9 mouse cellular contexts compared by ENCODE assay signal in genomic region chr13:9277621-9277960, GRCm38 (mm10). TPM values are rescaled to one million over a fixed set of nuclear protein-coding genes. Genes with fewer than 3 reads are reported as not detected.
DNase-seq lines count a peak whose midpoint lies in the region; ATAC-seq and TF ChIP-seq lines count a peak whose summit lies in the region.
"Had no signal": no experiment of that assay in that cellular context is flagged by ENCODE, and none has a peak within 500 bp of the region (broad histone marks: within the 10 kb centered on the region; RNA-seq: fewer than 3 reads in every experiment).

No protein-coding gene starts in this region.

- peaks cover 6% of the 10 kb centered on the region for H3K79me3 ChIP-seq in C2C12 (ENCODE audit: low read depth)

- peaks cover 32% of the 10 kb centered on the region for H3K79me2 ChIP-seq in C2C12 (ENCODE audit: control insufficient read depth, insufficient read depth)

- ATAC-seq in midbrain, embryonic 15.5 days (replicated peaks) = peak; percentile 15; the same call in 1 of the 2 replicates

- no peaks in the 10 kb centered on the region for H3K36me3 ChIP-seq in C2C12 (ENCODE audit: control insufficient read depth, insufficient read depth)
- no peaks in the 10 kb centered on the region for H3K36me3 ChIP-seq in heart, embryonic 10.5 days
- no peaks in the 10 kb centered on the region for H3K36me3 ChIP-seq in midbrain, embryonic 15.5 days (replicated peaks)

- DNase-seq in gastrocnemius, postnatal 10 days = peak; percentile 20
- no peak for DNase-seq in gastrocnemius, adult 8-10 months (ENCODE audit: low spot score in 2 of 2)
- DNase-seq in cerebellum, adult 9-10 months = peak; percentile 37
- DNase-seq in heart, embryonic 10.5 days (ENCODE audit: low spot score) = no peak
- DNase-seq in kidney, postnatal 14 days = peak; percentile 18
- DNase-seq in spleen, adult 12 weeks (ENCODE audit: low spot score) = no peak

- H3K4me1 ChIP-seq in heart, embryonic 10.5 days = peaks cover 13% of the 10 kb centered on the region
- H3K4me1 ChIP-seq in midbrain, embryonic 15.5 days = peaks cover 34% of the 10 kb centered on the region

- H3K9me3 ChIP-seq in heart, embryonic 10.5 days = no peaks in the 10 kb centered on the region
- H3K9me3 ChIP-seq in midbrain, embryonic 15.5 days = no peaks in the 10 kb centered on the region

- peak overlapping the region; percentile 93 for H3ac ChIP-seq in C2C12 (ENCODE audit: control insufficient read depth, insufficient read length, low read depth)

- peak overlapping the region; percentile 62 for H3K4me2 ChIP-seq in midbrain, embryonic 15.5 days

- TF ChIP-seq CTCF in C2C12 (IDR thresholded peaks at IDR 0.05; ENCODE audit: control insufficient read depth, insufficient read depth, insufficient read length) = no peak

- WGBS in heart, embryonic 10.5 days = 1% methylated on average over 15 of the region's 15 CpGs
- 3% methylated on average over 15 of the region's 15 CpGs for WGBS in midbrain, embryonic 15.5 days

- peak overlapping the region; percentile 98 for H3K27ac ChIP-seq in heart, embryonic 10.5 days
- peak overlapping the region; percentile 99 for H3K27ac ChIP-seq in midbrain, embryonic 15.5 days

- H3K27me3 ChIP-seq in C2C12 (ENCODE audit: control insufficient read depth, insufficient read depth, insufficient read length) = no peaks in the 10 kb centered on the region
- H3K27me3 ChIP-seq in heart, embryonic 10.5 days (ENCODE audit: insufficient read depth, poor library complexity, severe bottlenecking) = no peaks in the 10 kb centered on the region
- H3K27me3 ChIP-seq in midbrain, embryonic 15.5 days (replicated peaks) = no peaks in the 10 kb centered on the region
- H3K27me3 ChIP-seq: CH12.LX had no signal

- H3K4me3 ChIP-seq in C2C12 (ENCODE audit: insufficient read depth, poor library complexity, severe bottlenecking) = peak overlapping the region; percentile 56
- peak overlapping the region; percentile 89 for H3K4me3 ChIP-seq in heart, embryonic 10.5 days
- peak overlapping the region; percentile 90 for H3K4me3 ChIP-seq in midbrain, embryonic 15.5 days

- peak overlapping the region; percentile 98 for H3K9ac ChIP-seq in midbrain, embryonic 15.5 days

TF ChIP-seq in C2C12, 6 proteins besides CTCF, POLR2A, EP300 and RAD21:
- TF ChIP-seq FOSL1 (IDR thresholded peaks at IDR 0.05; ENCODE audit: insufficient read depth, low read length, poor library complexity, severe bottlenecking) (no peak), CEBPB (IDR thresholded peaks at IDR 0.05; ENCODE audit: low read depth) (no peak), MYOD1 (IDR thresholded peaks at IDR 0.05; ENCODE audit: control insufficient read depth, insufficient read length, low read depth) (no peak)

RNA-seq across cellular contexts. Expression of gene Dip2c, which starts 1.3 kb away (rescaled TPM):
- total RNA-seq in gastrocnemius, postnatal 10 days (2021) = 10 to 100 TPM; 20.8 to 22.5 TPM
- 10 to 100 TPM; 10.2 to 12.3 (median 11.7) TPM for total RNA-seq in gastrocnemius, adult 8-10 months (2022)
- polyA plus RNA-seq in C2C12 (2012; fragmentation: generic; extraction: Trizol) = 4.8 TPM
- polyA plus RNA-seq in heart, embryonic 10.5 days (2016; fragmentation: Nextera tagmentation; extraction: Ambion mirVana) = 3.9 and 4.9 TPM in 2 replicates
- polyA plus RNA-seq in midbrain, embryonic 15.5 days (2015; fragmentation: Nextera tagmentation; extraction: Ambion mirVana) = 14.0 and 14.7 TPM in 2 replicates

Comparison
In these comparisons a context has a peak if more than half of its experiments do, and no peak if none do; other contexts are left out.
1. DNase-seq: peak in gastrocnemius, postnatal 10 days (single experiment), cerebellum, adult 9-10 months (single experiment) and kidney, postnatal 14 days (single experiment); none in gastrocnemius, adult 8-10 months (0 of 2), heart, embryonic 10.5 days (single experiment) and spleen, adult 12 weeks (single experiment).
2. Peak in every context shown above with its lines, with median percentiles within 50 percentile points of each other: H3K4me3 ChIP-seq.